Mouse (Mus musculus): ENCODE measurements around the gene Cenpb. TPM values are rescaled to one million over a fixed set of nuclear protein-coding genes. Genes with fewer than 3 reads are reported as not detected.
A peak's percentile ranks its signal among the peaks of the same experiment; 100 is the strongest.

Gene Cenpb
- polyA plus RNA-seq, 1 experiment from 2014 or later: 11.2 TPM

GRCm38 (mm10) chr2:131209969-131210792 lies 30.3 kb upstream of the Cenpb start:
- H3K27me3 ChIP-seq: no peaks in the 10 kb centered on the region
- H3K4me1 ChIP-seq: peaks cover 14% of the 10 kb centered on the region
- H3K27ac ChIP-seq: peak overlapping the region; percentile 83
- 2% methylated on average over 50 of the region's 50 CpGs for WGBS
- peaks cover 23% of the 10 kb centered on the region for H3K36me3 ChIP-seq
- H3K4me3 ChIP-seq: peak overlapping the region; percentile 62
- H3K9me3 ChIP-seq: no peaks in the 10 kb centered on the region
- H3K9ac ChIP-seq: peak overlapping the region; percentile 77
- H3K4me2 ChIP-seq (replicated peaks): peak overlapping the region; percentile 75
- peak; percentile 96 for ATAC-seq (ENCODE audit: low FRiP score, low read depth)

DNA sequence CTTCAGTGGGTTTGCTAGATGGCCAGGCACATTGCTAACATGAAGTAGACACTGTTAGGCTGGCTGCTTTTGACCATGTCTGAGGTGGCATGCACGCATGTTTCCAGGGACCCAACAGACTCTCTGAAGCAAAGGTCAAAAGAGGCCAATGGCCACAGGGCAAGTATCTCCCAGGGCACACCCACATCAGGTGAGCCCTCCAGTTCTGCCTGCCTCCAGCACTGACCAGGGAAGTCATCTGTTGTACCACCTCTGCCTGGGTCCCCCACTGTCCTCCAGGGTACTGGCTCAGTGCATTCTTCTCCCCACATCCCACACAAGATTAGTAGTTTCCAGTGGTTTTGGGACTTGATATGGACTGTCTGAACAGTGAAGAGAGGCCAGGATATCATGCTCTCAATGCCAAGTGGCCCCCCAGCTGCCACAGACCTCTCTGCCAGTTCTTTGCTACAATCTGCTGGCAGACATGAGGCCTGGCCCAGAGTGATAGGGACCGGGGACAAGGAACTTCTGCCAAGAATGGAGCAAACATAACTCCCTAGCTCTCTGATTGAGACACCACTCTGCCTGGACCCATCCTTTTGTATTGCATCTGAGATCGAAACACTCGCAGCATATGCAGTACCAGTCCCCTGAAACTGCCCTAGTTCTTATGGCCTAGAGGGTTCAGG lies 29.4 kb upstream of the Cenpb start:
- peak overlapping the region; percentile 77 for H3K9ac ChIP-seq
- no peaks in the 10 kb centered on the region for H3K27me3 ChIP-seq
- peak overlapping the region; percentile 75 for H3K4me2 ChIP-seq (replicated peaks)
- ATAC-seq (ENCODE audit: low FRiP score, low read depth): no peak
- H3K9me3 ChIP-seq: no peaks in the 10 kb centered on the region
- H3K36me3 ChIP-seq: peaks cover 17% of the 10 kb centered on the region
- H3K27ac ChIP-seq: peak overlapping the region; percentile 83
- peaks cover 23% of the 10 kb centered on the region for H3K4me1 ChIP-seq
- H3K4me3 ChIP-seq: peak overlapping the region; percentile 62
- WGBS: 82% methylated on average over 4 of the region's 4 CpGs

GRCm38 (mm10) chr2:131208356-131208755 lies 28.5 kb upstream of the Cenpb start:
- 87% methylated on average over 2 of the region's 2 CpGs for WGBS
- no peaks in the 10 kb centered on the region for H3K27me3 ChIP-seq
- no peaks in the 10 kb centered on the region for H3K9me3 ChIP-seq
- H3K4me3 ChIP-seq: no peak overlapping the region
- H3K4me1 ChIP-seq: peaks cover 27% of the 10 kb centered on the region
- ATAC-seq (ENCODE audit: low FRiP score, low read depth): no peak
- no peak overlapping the region for H3K27ac ChIP-seq
- H3K4me2 ChIP-seq (replicated peaks): no peak overlapping the region
- H3K9ac ChIP-seq: no peak overlapping the region
- H3K36me3 ChIP-seq: peaks cover 11% of the 10 kb centered on the region

DNA sequence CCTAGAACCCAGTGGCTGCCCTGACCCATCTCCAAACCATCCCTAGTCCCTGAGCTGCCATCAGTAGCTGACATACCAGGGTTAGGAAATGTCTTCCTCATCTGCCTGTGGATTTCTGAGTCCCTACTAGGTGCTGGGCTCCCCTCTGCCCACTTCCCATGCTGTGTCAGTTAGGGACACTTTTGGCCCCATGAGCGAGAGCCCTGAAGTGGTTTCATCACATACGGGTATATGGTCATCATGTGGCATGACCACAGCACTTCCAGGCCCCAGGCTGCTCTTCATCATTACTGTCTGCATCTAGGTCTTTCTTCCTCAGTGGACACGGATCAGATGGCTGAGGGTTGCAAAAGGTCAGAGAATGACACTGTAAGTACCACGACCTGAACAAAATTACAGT lies 26.9 kb upstream of the Cenpb start, which contains the start of gene Ap5s1:
Ap5s1 (plus strand) TSS at position 301 of the 400 bp plus-strand sequence.
- Histone ChIP-seq H3K4me2 (replicated peaks) (no peak within 1 kb of the TSS), H3K27me3 (no peaks in the 10 kb centered on the region), H3K9ac (no peak within 1 kb of the TSS), H3K4me1 (peaks cover 27% of the 10 kb centered on the region), H3K27ac (no peak within 1 kb of the TSS), H3K4me3 (no peak within 1 kb of the TSS), H3K36me3 (no peaks in the 10 kb centered on the region), H3K9me3 (no peaks in the 10 kb centered on the region)
- no peak for ATAC-seq (ENCODE audit: low FRiP score, low read depth)
- WGBS: 74% methylated on average over 4 of the region's 4 CpGs

DNA sequence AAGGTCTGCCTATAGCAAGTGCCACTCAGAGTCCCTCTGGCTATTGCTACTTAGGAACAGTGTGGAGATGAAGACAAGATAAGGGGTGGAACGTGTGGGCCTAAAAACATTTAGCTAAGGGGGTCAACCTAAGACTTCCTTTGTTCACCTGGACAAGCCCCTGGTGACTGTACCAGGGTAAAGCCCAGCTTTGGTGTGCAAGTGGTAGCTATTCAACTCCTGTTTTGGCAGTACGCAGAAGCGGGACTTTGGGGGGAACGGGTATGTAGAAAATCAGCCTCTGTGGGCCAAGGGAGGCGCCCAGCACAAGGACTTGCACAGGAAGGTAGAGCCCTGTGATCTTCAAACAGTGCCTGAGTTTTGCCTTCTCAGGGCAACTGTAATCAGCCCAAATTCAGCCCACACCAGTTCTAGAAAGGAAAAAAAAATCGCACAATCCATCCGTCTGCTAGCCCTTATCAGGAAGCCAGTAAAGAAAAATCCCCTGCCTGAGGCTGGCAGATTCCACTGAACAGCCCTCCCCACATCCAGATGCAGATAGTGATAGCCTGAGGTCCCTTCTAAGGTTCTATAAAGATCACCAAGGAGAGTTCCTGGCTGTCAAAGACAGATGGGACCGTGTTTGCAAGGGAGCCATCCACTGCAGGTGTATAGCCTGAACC lies 25.8 kb upstream of the Cenpb start:
- Histone ChIP-seq H3K9me3 (no peaks in the 10 kb centered on the region), H3K4me3 (no peak overlapping the region), H3K9ac (no peak overlapping the region), H3K27ac (peak overlapping the region; percentile 82; the same call in 1 of the 2 replicates), H3K4me1 (peaks cover 22% of the 10 kb centered on the region), H3K27me3 (no peaks in the 10 kb centered on the region), H3K36me3 (peaks cover 5% of the 10 kb centered on the region; the same call in 1 of the 2 replicates), H3K4me2 (replicated peaks) (no peak overlapping the region)
- WGBS: 77% methylated on average over 8 of the region's 8 CpGs
- no peak for ATAC-seq (ENCODE audit: low FRiP score, low read depth)

- 31% methylated on average over 7 of the region's 7 CpGs for WGBS
- Histone ChIP-seq H3K36me3 (peaks cover 14% of the 10 kb centered on the region; the same call in 1 of the 2 replicates), H3K9me3 (no peaks in the 10 kb centered on the region), H3K4me3 (no peak overlapping the region), H3K4me2 (replicated peaks) (peak overlapping the region; percentile 40), H3K27ac (peak overlapping the region; percentile 82), H3K27me3 (no peaks in the 10 kb centered on the region), H3K4me1 (peaks cover 19% of the 10 kb centered on the region), H3K9ac (no peak overlapping the region)
- ATAC-seq (ENCODE audit: low FRiP score, low read depth): peak; percentile 80
These were observed 24.6 kb upstream of the Cenpb start for GRCm38 (mm10) chr2:131204410-131204981.

DNA sequence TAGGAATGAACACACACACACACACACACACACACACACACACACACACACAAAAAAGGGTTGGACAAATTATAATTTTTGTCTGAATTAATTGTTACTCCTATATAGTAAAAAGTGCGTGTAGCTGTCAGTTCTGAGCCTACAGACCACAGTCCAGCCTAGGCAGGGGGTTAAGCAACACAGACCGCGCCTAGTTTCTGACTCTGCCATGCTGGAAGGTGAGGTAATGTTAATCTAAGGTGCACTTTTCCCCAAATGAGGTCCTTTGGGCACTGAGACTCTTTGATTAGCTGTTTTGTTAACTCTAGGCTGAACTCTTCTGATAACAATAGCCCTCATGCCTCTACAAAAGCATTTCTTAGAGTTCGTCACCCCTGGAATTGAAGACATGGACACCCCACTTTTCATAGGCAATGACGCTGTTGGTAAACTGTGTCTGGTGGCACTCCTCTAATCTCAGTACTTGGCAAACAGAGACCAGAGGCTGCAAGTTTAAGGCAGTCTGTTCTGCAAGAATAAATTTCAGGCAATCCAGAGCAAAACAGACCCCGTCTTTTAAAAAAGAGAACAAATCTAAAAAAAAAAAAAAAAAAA lies 24.0 kb upstream of the Cenpb start:
- H3K27ac ChIP-seq: peak overlapping the region; percentile 82
- ATAC-seq (ENCODE audit: low FRiP score, low read depth): peak; percentile 19; the same call in 1 of the 2 replicates
- no peaks in the 10 kb centered on the region for H3K9me3 ChIP-seq
- H3K4me2 ChIP-seq (replicated peaks): no peak overlapping the region
- no peak overlapping the region for H3K4me3 ChIP-seq
- H3K27me3 ChIP-seq: no peaks in the 10 kb centered on the region
- H3K4me1 ChIP-seq: peaks cover 14% of the 10 kb centered on the region
- H3K36me3 ChIP-seq: peaks cover 20% of the 10 kb centered on the region
- H3K9ac ChIP-seq: no peak overlapping the region
- 73% methylated on average over 6 of the region's 6 CpGs for WGBS

DNA sequence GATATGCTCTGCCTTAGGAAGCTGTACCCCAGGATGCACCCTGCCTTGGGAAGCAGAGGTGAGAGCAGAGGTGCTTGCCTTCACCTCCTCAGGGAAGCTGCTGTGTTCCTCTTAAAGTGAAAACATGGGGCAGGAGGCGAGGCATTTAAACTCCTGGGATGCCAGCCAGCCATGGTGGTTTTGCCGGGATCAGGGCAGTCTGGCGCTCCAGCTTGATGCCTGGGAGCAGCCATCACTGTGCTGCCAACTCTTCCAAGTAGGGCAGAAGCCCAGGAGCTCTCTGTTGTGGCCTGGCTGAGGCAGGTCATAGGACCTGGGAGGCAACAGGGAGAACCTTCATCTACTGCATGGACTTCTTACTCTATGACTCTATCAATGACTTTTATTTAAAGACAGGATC lies 21.4 kb upstream of the Cenpb start:
- no peak for ATAC-seq (ENCODE audit: low FRiP score, low read depth)
- WGBS: 91% methylated on average over 3 of the region's 3 CpGs
- no peak overlapping the region for H3K9ac ChIP-seq
- peaks cover 40% of the 10 kb centered on the region for H3K36me3 ChIP-seq
- H3K4me1 ChIP-seq: peaks cover 14% of the 10 kb centered on the region
- no peak overlapping the region for H3K4me2 ChIP-seq (replicated peaks)
- no peaks in the 10 kb centered on the region for H3K27me3 ChIP-seq
- H3K9me3 ChIP-seq: no peaks in the 10 kb centered on the region
- no peak overlapping the region for H3K4me3 ChIP-seq
- H3K27ac ChIP-seq: no peak overlapping the region

GRCm38 (mm10) chr2:131200710-131201109 lies 20.8 kb upstream of the Cenpb start:
- Histone ChIP-seq H3K9ac (no peak overlapping the region), H3K4me1 (peaks cover 14% of the 10 kb centered on the region), H3K27ac (no peak overlapping the region), H3K27me3 (no peaks in the 10 kb centered on the region), H3K9me3 (no peaks in the 10 kb centered on the region), H3K36me3 (peaks cover 44% of the 10 kb centered on the region), H3K4me3 (no peak overlapping the region), H3K4me2 (replicated peaks) (no peak overlapping the region)
- 81% methylated on average over 2 of the region's 2 CpGs for WGBS
- ATAC-seq (ENCODE audit: low FRiP score, low read depth): no peak

GRCm38 (mm10) chr2:131196606-131197316 lies 16.9 kb upstream of the Cenpb start:
- H3K36me3 ChIP-seq: peaks cover 81% of the 10 kb centered on the region
- no peak for ATAC-seq (ENCODE audit: low FRiP score, low read depth)

DNA sequence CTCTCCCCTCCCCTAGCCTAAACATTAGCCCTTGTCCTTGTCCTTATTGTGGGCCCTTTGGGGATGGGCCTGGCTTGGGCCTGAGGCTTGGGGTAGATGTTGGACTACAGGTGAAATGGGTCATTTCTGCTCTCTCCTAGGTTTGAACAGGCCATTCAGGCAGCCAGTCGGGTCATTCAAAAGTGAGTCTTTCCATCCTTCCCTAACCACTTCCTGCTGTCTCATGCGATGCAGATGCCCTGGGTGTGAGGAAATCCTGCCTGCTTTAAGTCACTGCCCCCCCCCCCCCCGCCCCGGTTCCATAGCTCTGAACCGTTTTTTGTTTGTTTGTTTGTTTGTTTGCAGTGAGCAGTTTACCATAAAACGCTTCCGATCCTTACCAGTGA lies 11.1 kb upstream of the Cenpb start:
- no peak for ATAC-seq (ENCODE audit: low FRiP score, low read depth)
- Histone ChIP-seq H3K4me2 (replicated peaks) (no peak overlapping the region), H3K9ac (no peak overlapping the region), H3K27ac (no peak overlapping the region), H3K9me3 (no peaks in the 10 kb centered on the region), H3K36me3 (peaks cover 58% of the 10 kb centered on the region), H3K4me1 (peaks cover 38% of the 10 kb centered on the region), H3K4me3 (no peak overlapping the region), H3K27me3 (no peaks in the 10 kb centered on the region)
- 80% methylated on average over 7 of the region's 7 CpGs for WGBS

More at GRCm38 (mm10) chr2:131196606-131197316, 16.9 kb upstream of the Cenpb start:
- no peaks in the 10 kb centered on the region for H3K27me3 ChIP-seq
- no peak overlapping the region for H3K4me2 ChIP-seq (replicated peaks)
- H3K4me3 ChIP-seq: no peak overlapping the region
- 89% methylated on average over 16 of the region's 16 CpGs for WGBS
- no peaks in the 10 kb centered on the region for H3K4me1 ChIP-seq
- H3K9ac ChIP-seq: no peak overlapping the region
- no peak overlapping the region for H3K27ac ChIP-seq
- no peaks in the 10 kb centered on the region for H3K9me3 ChIP-seq
